Mouse (Mus musculus): ENCODE measurements around the gene Rps21.

- TF ChIP-seq GATA1 (IDR thresholded peaks at IDR 0.05; ENCODE audit: borderline replicate concordance, low read length) = no peak
- TF ChIP-seq TAL1 (conservative IDR thresholded peaks at IDR 0.05; ENCODE audit: low read depth, low read length) = no peak
These were observed 20.7 kb upstream of the Rps21 start for GRCm38 (mm10) chr2:180236500-180236899.
